Mouse (Mus musculus): ENCODE data around the gene Gm21887. TPM values are rescaled to one million over a fixed set of nuclear protein-coding genes. Genes with fewer than 3 reads are reported as not detected.
A peak's percentile ranks its signal among the peaks of the same experiment; 100 is the strongest.
"Not testable (repeated sequence)": the region's sequence is repeated elsewhere in the genome, so short reads cannot be mapped to it uniquely, and the experiment has no call there.

The Gm21887 gene
- polyA plus RNA-seq, 1 experiment from 2014 or later = 90.2 TPM

DNA sequence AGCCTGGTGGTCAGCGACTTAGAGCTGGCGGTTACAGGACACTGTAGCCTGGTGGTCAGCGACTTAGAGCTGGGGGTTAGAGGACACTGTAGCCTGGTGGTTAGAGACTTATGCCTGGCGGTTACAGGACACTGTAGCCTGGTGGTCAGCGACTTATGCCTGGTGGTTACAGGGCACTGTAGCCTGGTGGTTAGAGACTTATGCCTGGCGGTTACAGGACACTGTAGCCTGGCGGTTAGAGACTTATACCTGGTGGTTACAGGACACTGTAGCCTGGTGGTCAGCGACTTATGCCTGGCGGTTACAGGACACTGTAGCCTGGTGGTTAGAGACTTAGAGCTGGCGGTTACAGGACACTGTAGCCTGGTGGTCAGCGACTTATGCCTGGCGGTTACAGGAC is 6.4 kb downstream of the Gm21887 start:
- Histone ChIP-seq H3K36me3 (ENCODE audit: insufficient read depth, low read length) (peaks cover 22% of the 10 kb centered on the region), H3K9me3 (ENCODE audit: low read length) (peaks cover 16% of the 10 kb centered on the region)
- not testable (repeated sequence) for H3K4me3 ChIP-seq (ENCODE audit: low read depth, low read length); H3K27ac ChIP-seq (ENCODE audit: low read length); DNase-seq (ENCODE audit: low spot score); ATAC-seq; H3K4me2 ChIP-seq (replicated peaks; ENCODE audit: low read depth, low read length); H3K9ac ChIP-seq (replicated peaks; ENCODE audit: low read depth); H3K27me3 ChIP-seq (replicated peaks; ENCODE audit: insufficient read depth, low read length); H3K4me1 ChIP-seq (ENCODE audit: insufficient read depth, low read depth, low read length)
- 92% methylated on average over 12 of the region's 12 CpGs for WGBS

DNA sequence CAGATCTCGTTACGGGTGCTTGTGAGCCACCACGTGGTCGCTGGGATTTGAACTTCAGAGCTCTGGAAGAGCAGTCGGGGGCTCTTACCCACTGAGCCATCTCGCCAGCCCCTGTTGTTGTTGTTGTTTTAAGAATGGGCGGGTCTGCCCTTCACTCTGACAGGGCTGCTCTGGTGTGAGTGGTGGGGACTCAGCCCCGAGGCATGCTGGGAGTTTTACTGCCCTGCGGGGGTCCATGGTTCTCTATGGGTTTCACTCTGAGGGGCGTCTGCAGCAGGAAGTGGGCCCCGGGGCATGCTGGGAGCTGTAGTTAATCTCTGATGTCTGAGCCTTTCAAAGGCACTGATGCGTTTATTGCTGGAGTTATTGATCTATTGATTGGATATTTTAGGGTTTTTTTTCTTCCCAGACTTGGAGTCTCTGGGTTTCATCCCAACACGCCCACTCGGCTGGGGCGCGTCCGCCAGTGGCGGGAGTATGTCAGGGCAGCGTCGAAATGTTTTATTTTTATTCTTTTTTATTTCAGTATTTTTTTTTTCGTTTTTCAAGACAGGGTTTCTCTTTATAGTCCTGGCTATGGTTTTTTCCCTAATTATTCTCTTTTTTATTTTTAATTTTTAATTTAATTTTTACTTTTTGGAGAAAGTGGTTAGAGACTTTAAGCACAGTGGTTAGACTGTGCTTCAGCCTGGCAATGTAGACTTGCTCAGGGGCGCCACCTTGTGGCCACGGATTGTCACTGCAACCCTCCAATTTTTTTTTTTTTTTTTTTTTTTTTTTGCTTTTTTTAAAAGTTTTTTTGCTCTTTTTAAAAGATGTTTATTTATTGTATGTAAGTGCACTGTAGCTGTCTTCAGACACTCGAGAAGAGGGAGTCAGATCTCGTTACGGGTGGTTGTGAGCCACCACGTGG is 8.1 kb downstream of the Gm21887 start:
- DNase-seq (ENCODE audit: low spot score) (peak; percentile 39), ATAC-seq (peak; percentile 63)
- Histone ChIP-seq H3K36me3 (ENCODE audit: insufficient read depth, low read length) (peaks cover 25% of the 10 kb centered on the region), H3K9me3 (ENCODE audit: low read length) (peaks cover 13% of the 10 kb centered on the region)
- not testable (repeated sequence) for H3K9ac ChIP-seq (replicated peaks; ENCODE audit: low read depth); H3K4me1 ChIP-seq (ENCODE audit: insufficient read depth, low read depth, low read length); H3K27ac ChIP-seq (ENCODE audit: low read length); H3K27me3 ChIP-seq (replicated peaks; ENCODE audit: insufficient read depth, low read length); H3K4me2 ChIP-seq (replicated peaks; ENCODE audit: low read depth, low read length); H3K4me3 ChIP-seq (ENCODE audit: low read depth, low read length)
- 65% methylated on average over 27 of the region's 27 CpGs for WGBS
- peak; percentile 78 for TF ChIP-seq CTCF (IDR thresholded peaks at IDR 0.05)

DNA sequence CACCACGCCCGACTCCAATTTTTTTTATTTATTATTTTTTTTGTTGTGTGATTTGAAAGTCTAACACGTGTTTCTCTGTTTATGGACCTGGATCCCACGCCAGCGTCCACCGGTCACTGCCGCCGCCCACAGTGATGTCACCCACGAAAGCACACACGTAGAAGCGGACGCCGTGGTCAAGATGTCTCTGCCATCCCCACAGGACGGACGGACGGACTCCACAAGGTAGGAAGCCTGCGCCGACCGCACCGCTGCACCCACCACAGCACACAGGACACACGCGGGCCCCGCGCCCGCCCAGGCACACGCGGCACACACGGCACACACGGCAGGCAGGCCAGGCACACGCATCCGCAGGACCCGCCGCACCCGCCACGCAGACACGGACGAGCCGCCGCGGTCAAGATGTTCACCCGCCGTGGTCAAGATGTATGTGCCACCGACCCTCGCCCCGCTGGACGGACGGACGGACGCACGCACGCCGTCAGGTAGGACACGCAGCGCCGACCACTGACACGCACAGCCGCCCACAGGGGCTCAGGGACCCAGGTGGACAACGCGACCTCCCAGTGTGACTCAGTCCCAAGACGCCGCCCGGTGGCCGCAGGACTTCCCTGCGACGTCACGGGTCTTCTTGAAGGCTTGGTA is 9.2 kb downstream of the Gm21887 start:
- not testable (repeated sequence) for H3K9ac ChIP-seq (replicated peaks; ENCODE audit: low read depth); H3K27me3 ChIP-seq (replicated peaks; ENCODE audit: insufficient read depth, low read length); H3K4me2 ChIP-seq (replicated peaks; ENCODE audit: low read depth, low read length); H3K27ac ChIP-seq (ENCODE audit: low read length); H3K4me3 ChIP-seq (ENCODE audit: low read depth, low read length); H3K4me1 ChIP-seq (ENCODE audit: insufficient read depth, low read depth, low read length)
- TF ChIP-seq CTCF (IDR thresholded peaks at IDR 0.05) = peak; percentile 27
- DNase-seq (ENCODE audit: low spot score) (peak; percentile 29), ATAC-seq (peak; percentile 82)
- peaks cover 13% of the 10 kb centered on the region for H3K9me3 ChIP-seq (ENCODE audit: low read length)
- H3K36me3 ChIP-seq (ENCODE audit: insufficient read depth, low read length) = peaks cover 25% of the 10 kb centered on the region
- 86% methylated on average over 61 of the region's 66 CpGs for WGBS

DNA sequence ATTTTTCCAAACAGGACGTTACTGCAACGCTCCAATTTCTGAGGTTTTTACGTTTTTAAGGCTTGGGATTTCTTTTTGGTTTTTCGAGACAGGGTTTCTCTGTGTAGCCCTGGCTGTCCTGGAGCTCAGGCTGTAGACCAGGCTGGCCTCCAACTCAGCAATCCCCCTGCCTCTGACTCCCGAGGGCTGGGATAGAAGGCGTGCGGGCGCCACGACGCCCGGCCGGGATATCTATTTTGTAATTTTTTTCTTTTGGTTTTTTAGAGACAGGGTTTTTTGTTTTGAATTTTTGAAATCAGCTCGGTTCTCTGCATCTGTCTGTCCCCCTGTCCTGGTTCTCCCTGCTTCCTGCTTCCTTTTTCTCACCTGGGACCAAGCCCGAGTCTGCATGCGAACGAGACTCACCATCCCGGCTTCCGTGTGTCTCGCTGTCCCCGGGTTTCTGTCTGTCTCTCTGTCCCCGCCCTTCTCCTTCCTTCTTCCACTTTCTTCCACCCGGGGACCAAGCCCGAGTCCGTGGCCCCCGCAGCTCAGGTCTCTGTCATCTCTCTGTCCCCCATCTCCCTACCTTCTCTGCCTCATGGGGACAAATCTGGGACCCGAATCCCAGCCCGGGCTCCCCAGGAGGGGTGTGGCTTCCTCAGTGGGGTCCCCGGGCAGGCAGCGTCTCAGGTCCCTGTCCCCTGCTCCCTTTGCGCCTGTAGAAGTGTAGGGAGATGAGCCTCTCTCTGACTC is 9.9 kb downstream of the Gm21887 start:
- H3K4me3 ChIP-seq (ENCODE audit: low read depth, low read length); H3K9ac ChIP-seq (replicated peaks; ENCODE audit: low read depth); H3K27ac ChIP-seq (ENCODE audit: low read length); H3K4me1 ChIP-seq (ENCODE audit: insufficient read depth, low read depth, low read length); H3K4me2 ChIP-seq (replicated peaks; ENCODE audit: low read depth, low read length); H3K27me3 ChIP-seq (replicated peaks; ENCODE audit: insufficient read depth, low read length): not testable (repeated sequence)
- DNase-seq (ENCODE audit: low spot score) (peak; percentile 26), ATAC-seq (peak; percentile 39)
- WGBS = 88% methylated on average over 30 of the region's 30 CpGs
- H3K36me3 ChIP-seq (ENCODE audit: insufficient read depth, low read length) = peaks cover 25% of the 10 kb centered on the region
- H3K9me3 ChIP-seq (ENCODE audit: low read length) = peaks cover 13% of the 10 kb centered on the region

DNA sequence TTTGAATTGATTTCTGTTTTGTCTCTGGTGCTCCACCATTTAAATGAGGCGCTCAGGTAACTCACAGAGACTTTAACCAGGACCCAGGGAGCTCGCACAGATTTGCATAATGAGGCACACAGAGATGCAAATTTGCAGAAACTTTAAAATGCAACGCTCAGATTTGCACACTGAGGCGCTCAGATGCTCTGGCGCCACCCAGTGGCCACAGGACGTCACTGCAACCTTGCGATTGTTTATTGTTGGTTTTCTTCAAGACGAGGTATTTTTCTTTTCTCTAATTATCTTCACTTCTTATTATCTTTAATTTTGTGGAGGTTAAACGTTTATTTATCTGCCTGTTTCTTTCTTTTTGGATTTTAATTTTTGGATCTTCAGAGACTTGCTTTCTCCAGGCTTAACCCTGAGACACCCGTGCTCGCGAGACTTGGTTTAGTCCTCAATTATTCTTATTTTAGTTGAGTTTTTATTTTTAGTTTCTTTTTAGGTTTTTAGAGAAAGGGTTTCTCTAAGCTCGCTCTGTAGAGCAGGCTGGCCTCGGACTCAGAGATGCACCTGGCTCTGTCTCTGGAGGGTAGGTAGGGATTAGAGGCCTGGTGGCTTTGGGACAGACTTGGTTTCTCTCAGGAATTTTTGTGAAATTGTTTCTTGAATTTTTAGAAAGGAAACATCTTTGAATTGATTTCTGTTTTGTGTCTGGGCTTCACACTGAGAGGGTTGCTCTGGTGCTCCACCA is 10.7 kb downstream of the Gm21887 start:
- Histone ChIP-seq H3K36me3 (ENCODE audit: insufficient read depth, low read length) (peaks cover 25% of the 10 kb centered on the region), H3K9me3 (ENCODE audit: low read length) (peaks cover 13% of the 10 kb centered on the region)
- TF ChIP-seq CTCF (IDR thresholded peaks at IDR 0.05) = peak; percentile 70
- ATAC-seq; H3K4me1 ChIP-seq (ENCODE audit: insufficient read depth, low read depth, low read length); H3K9ac ChIP-seq (replicated peaks; ENCODE audit: low read depth); H3K27ac ChIP-seq (ENCODE audit: low read length); H3K27me3 ChIP-seq (replicated peaks; ENCODE audit: insufficient read depth, low read length); H3K4me2 ChIP-seq (replicated peaks; ENCODE audit: low read depth, low read length); H3K4me3 ChIP-seq (ENCODE audit: low read depth, low read length): not testable (repeated sequence)
- DNase-seq (ENCODE audit: low spot score) = peak; percentile 37
- WGBS = 58% methylated on average over 14 of the region's 14 CpGs

DNA sequence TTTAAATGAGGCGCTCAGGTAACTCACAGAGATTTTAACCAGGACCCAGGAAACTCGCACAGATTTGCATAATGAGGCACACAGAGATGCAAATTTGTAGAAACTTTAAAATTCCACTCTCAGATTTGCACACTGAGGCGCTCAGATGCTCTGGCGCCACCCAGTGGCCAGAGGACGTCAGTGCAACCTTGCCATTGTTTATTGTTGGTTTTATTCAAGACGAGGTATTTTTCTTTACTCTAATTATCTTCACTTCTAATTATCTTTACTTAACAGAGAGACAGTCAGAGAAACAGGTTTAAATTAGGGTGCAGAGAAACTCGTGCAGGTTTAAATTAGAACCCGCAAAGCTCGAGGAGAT is 11.2 kb downstream of the Gm21887 start:
- not testable (repeated sequence) for H3K27me3 ChIP-seq (replicated peaks; ENCODE audit: insufficient read depth, low read length); ATAC-seq; H3K4me2 ChIP-seq (replicated peaks; ENCODE audit: low read depth, low read length); H3K27ac ChIP-seq (ENCODE audit: low read length); H3K4me3 ChIP-seq (ENCODE audit: low read depth, low read length); H3K9ac ChIP-seq (replicated peaks; ENCODE audit: low read depth); H3K4me1 ChIP-seq (ENCODE audit: insufficient read depth, low read depth, low read length)
- Histone ChIP-seq H3K36me3 (ENCODE audit: insufficient read depth, low read length) (peaks cover 25% of the 10 kb centered on the region), H3K9me3 (ENCODE audit: low read length) (peaks cover 13% of the 10 kb centered on the region)
- WGBS = 51% methylated on average over 9 of the region's 9 CpGs
- TF ChIP-seq CTCF (IDR thresholded peaks at IDR 0.05) = peak; percentile 97
- peak; percentile 77 for DNase-seq (ENCODE audit: low spot score)

DNA sequence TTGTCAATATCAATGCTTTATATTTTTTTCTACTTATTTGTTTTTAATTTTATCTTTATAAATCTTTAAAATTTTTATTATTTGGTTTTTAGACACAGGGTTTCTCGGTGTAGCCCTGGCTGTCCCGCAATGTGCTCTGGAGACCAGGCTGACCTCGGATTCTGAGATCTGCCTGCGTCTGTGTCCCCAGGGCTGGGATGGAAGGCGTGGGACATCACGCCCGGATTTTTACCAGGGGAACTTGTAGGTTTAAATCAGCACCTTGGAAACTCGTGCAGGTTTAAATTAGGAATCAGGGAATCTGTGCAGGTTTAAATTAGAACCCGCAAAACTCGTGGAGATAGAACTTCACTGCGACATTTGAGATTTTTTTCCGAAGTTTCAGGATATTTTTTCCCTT is 11.7 kb downstream of the Gm21887 start:
- not testable (repeated sequence) for H3K4me3 ChIP-seq (ENCODE audit: low read depth, low read length); H3K9ac ChIP-seq (replicated peaks; ENCODE audit: low read depth); H3K4me1 ChIP-seq (ENCODE audit: insufficient read depth, low read depth, low read length); DNase-seq (ENCODE audit: low spot score); H3K27ac ChIP-seq (ENCODE audit: low read length); H3K4me2 ChIP-seq (replicated peaks; ENCODE audit: low read depth, low read length); ATAC-seq; H3K27me3 ChIP-seq (replicated peaks; ENCODE audit: insufficient read depth, low read length)
- WGBS = 73% methylated on average over 12 of the region's 12 CpGs
- peaks cover 13% of the 10 kb centered on the region for H3K9me3 ChIP-seq (ENCODE audit: low read length)
- peaks cover 25% of the 10 kb centered on the region for H3K36me3 ChIP-seq (ENCODE audit: insufficient read depth, low read length)

All from lung, postnatal 0 days (tissue).